Mouse (Mus musculus) myocyte (in vitro differentiated cells): ENCODE results near the gene Birc2.

ENCODE experiments used
- MAX ChIP-seq: IDR thresholded peaks from one replicate; pipeline ENCODE4 v1.6.1; 2011; ENCODE audit warnings: low read depth, mild to moderate bottlenecking, control low read depth
- MYOG ChIP-seq, 3 experiments: IDR thresholded peaks; one replicate each; pipeline ENCODE4 v1.6.1; 2011; ENCODE audit warnings: control low read depth in 2 of 3, low read depth in 2 of 3, mild to moderate bottlenecking in 2 of 3; ENCODE audit not compliant: insufficient read length in 2 of 3, control insufficient read depth in 1 of 3, insufficient read depth in 1 of 3
- POLR2A ChIP-seq: IDR thresholded peaks from one replicate; pipeline ENCODE4 v1.6.1; 2011; ENCODE audit warnings: low read depth, mild to moderate bottlenecking, control low read depth, moderate library complexity; ENCODE audit not compliant: insufficient read length
- POLR2AphosphoS2 ChIP-seq: IDR thresholded peaks from one replicate; pipeline ENCODE4 v1.6.1; 2011; ENCODE audit warnings: low read depth, control low read depth; ENCODE audit not compliant: insufficient read length
- SRF ChIP-seq: IDR thresholded peaks from one replicate; pipeline ENCODE4 v1.6.1; 2011; ENCODE audit warnings: low read depth; ENCODE audit not compliant: control insufficient read depth, insufficient read length
- TCF12 ChIP-seq: IDR thresholded peaks from one replicate; pipeline ENCODE4 v1.6.1; 2011; ENCODE audit warnings: mild to moderate bottlenecking, control low read depth; ENCODE audit not compliant: poor library complexity, insufficient read depth, severe bottlenecking
- USF1 ChIP-seq: IDR thresholded peaks from one replicate; pipeline ENCODE4 v1.6.1; 2011; ENCODE audit warnings: low read depth, mild to moderate bottlenecking, control low read depth, moderate library complexity

GRCm38 (mm10) chr9:7769491-7769890 is 67.4 kb downstream of the Birc2 start:
- no peak for TF ChIP-seq USF1
- TF ChIP-seq MYOG (IDR thresholded peaks at IDR 0.05; ENCODE audit: control insufficient read depth in 1 of 3, insufficient read depth in 1 of 3, insufficient read length in 2 of 3, low read depth in 2 of 3), result no peak
- no peak for TF ChIP-seq TCF12
- no peak for TF ChIP-seq POLR2A
- no peak for TF ChIP-seq POLR2AphosphoS2
- TF ChIP-seq SRF, result no peak
- TF ChIP-seq MAX, result no peak
